Mouse (Mus musculus): ENCODE measurements around the gene Tmem132c. TPM values are rescaled to one million over a fixed set of nuclear protein-coding genes. Genes with fewer than 3 reads are reported as not detected.

The Tmem132c gene
- polyA plus RNA-seq, 1 experiment: not detected

- no peaks in the 10 kb centered on the region for H3K79me2 ChIP-seq (ENCODE audit: control insufficient read depth, insufficient read depth)
- H3ac ChIP-seq (ENCODE audit: control insufficient read depth, insufficient read length): no peak overlapping the region
- H3K36me3 ChIP-seq (ENCODE audit: control insufficient read depth, insufficient read depth): no peaks in the 10 kb centered on the region
- no peak overlapping the region for H3K4me2 ChIP-seq (ENCODE audit: low read depth)
- TF ChIP-seq USF1 (IDR thresholded peaks at IDR 0.05; ENCODE audit: low read depth) (no peak), POLR2A (IDR thresholded peaks at IDR 0.05; ENCODE audit: insufficient read length, low read depth) (no peak), TCF3 (IDR thresholded peaks at IDR 0.05; ENCODE audit: insufficient read length, low read depth) (no peak), TCF12 (IDR thresholded peaks at IDR 0.05; ENCODE audit: insufficient read depth, poor library complexity, severe bottlenecking) (no peak), SRF (IDR thresholded peaks at IDR 0.05; ENCODE audit: control insufficient read depth, insufficient read length, low read depth) (no peak), POLR2AphosphoS2 (IDR thresholded peaks at IDR 0.05; ENCODE audit: insufficient read length, low read depth) (no peak), MYOD1 (IDR thresholded peaks at IDR 0.05; ENCODE audit: control insufficient read depth in 1 of 3, insufficient read length in 2 of 3, low read depth in 2 of 3) (no peak), REST (IDR thresholded peaks at IDR 0.05; ENCODE audit: insufficient read depth, insufficient read length) (no peak), E2F4 (IDR thresholded peaks at IDR 0.05; ENCODE audit: insufficient read depth) (no peak)
- H3K4me3 ChIP-seq: no peak overlapping the region
- H3K27me3 ChIP-seq (ENCODE audit: control insufficient read depth, insufficient read depth, insufficient read length): no peaks in the 10 kb centered on the region
Measured at GRCm38 (mm10) chr5:127483955-127484659, 242.5 kb downstream of the Tmem132c start.

GRCm38 (mm10) chr5:127484813-127485486, 243.3 kb downstream of the Tmem132c start:
- Histone ChIP-seq H3K4me2 (ENCODE audit: low read depth) (no peak overlapping the region), H3K79me2 (ENCODE audit: control insufficient read depth, insufficient read depth) (no peaks in the 10 kb centered on the region), H3ac (ENCODE audit: control insufficient read depth, insufficient read length) (no peak overlapping the region), H3K4me3 (no peak overlapping the region), H3K36me3 (ENCODE audit: control insufficient read depth, insufficient read depth) (no peaks in the 10 kb centered on the region), H3K27me3 (ENCODE audit: control insufficient read depth, insufficient read depth, insufficient read length) (no peaks in the 10 kb centered on the region)
- TF ChIP-seq MYOD1 (IDR thresholded peaks at IDR 0.05; ENCODE audit: control insufficient read depth in 1 of 3, insufficient read length in 2 of 3, low read depth in 2 of 3): no peak
- TF ChIP-seq CEBPB (IDR thresholded peaks at IDR 0.05; ENCODE audit: insufficient read depth, poor library complexity, severe bottlenecking): no peak
- no peak for TF ChIP-seq USF1 (IDR thresholded peaks at IDR 0.05; ENCODE audit: low read depth)
- TF ChIP-seq E2F4 (IDR thresholded peaks at IDR 0.05; ENCODE audit: insufficient read depth): no peak
- no peak for TF ChIP-seq TCF12 (IDR thresholded peaks at IDR 0.05; ENCODE audit: insufficient read depth, poor library complexity, severe bottlenecking)
- TF ChIP-seq POLR2AphosphoS2 (IDR thresholded peaks at IDR 0.05; ENCODE audit: insufficient read length, low read depth): no peak
- TF ChIP-seq MAX (IDR thresholded peaks at IDR 0.05; ENCODE audit: low read depth): no peak
- no peak for TF ChIP-seq SRF (IDR thresholded peaks at IDR 0.05; ENCODE audit: control insufficient read depth, insufficient read length, low read depth)
- TF ChIP-seq REST (IDR thresholded peaks at IDR 0.05; ENCODE audit: insufficient read depth, insufficient read length): no peak
- no peak for TF ChIP-seq POLR2A (IDR thresholded peaks at IDR 0.05; ENCODE audit: insufficient read length, low read depth)
- TF ChIP-seq MYOG (IDR thresholded peaks at IDR 0.05; ENCODE audit: control insufficient read depth in 1 of 3, insufficient read depth in 1 of 3, insufficient read length in 2 of 3, low read depth in 2 of 3): no peak

- no peaks in the 10 kb centered on the region for H3K79me2 ChIP-seq (ENCODE audit: control insufficient read depth, insufficient read depth)
- no peak overlapping the region for H3K4me2 ChIP-seq (ENCODE audit: low read depth)
- H3K36me3 ChIP-seq (ENCODE audit: control insufficient read depth, insufficient read depth): no peaks in the 10 kb centered on the region
- H3K4me3 ChIP-seq: no peak overlapping the region
- TF ChIP-seq E2F4 (IDR thresholded peaks at IDR 0.05; ENCODE audit: insufficient read depth) (no peak), MYOG (IDR thresholded peaks at IDR 0.05; ENCODE audit: control insufficient read depth in 1 of 3, insufficient read depth in 1 of 3, insufficient read length in 2 of 3, low read depth in 2 of 3) (no peak), REST (IDR thresholded peaks at IDR 0.05; ENCODE audit: insufficient read depth, insufficient read length) (no peak), USF1 (IDR thresholded peaks at IDR 0.05; ENCODE audit: low read depth) (no peak), POLR2A (IDR thresholded peaks at IDR 0.05; ENCODE audit: insufficient read length, low read depth) (no peak), CEBPB (IDR thresholded peaks at IDR 0.05; ENCODE audit: insufficient read depth, poor library complexity, severe bottlenecking) (no peak), MYOD1 (IDR thresholded peaks at IDR 0.05; ENCODE audit: control insufficient read depth in 1 of 3, insufficient read length in 2 of 3, low read depth in 2 of 3) (no peak), POLR2AphosphoS2 (IDR thresholded peaks at IDR 0.05; ENCODE audit: insufficient read length, low read depth) (no peak), SRF (IDR thresholded peaks at IDR 0.05; ENCODE audit: control insufficient read depth, insufficient read length, low read depth) (no peak), MAX (IDR thresholded peaks at IDR 0.05; ENCODE audit: low read depth) (no peak), TCF12 (IDR thresholded peaks at IDR 0.05; ENCODE audit: insufficient read depth, poor library complexity, severe bottlenecking) (no peak)
- no peak overlapping the region for H3ac ChIP-seq (ENCODE audit: control insufficient read depth, insufficient read length)
- no peaks in the 10 kb centered on the region for H3K27me3 ChIP-seq (ENCODE audit: control insufficient read depth, insufficient read depth, insufficient read length)
Measured at GRCm38 (mm10) chr5:127487190-127487589, 245.6 kb downstream of the Tmem132c start.

- TF ChIP-seq TCF3 (IDR thresholded peaks at IDR 0.05; ENCODE audit: insufficient read length, low read depth) (no peak), MAX (IDR thresholded peaks at IDR 0.05; ENCODE audit: low read depth) (no peak), SRF (IDR thresholded peaks at IDR 0.05; ENCODE audit: control insufficient read depth, insufficient read length, low read depth) (no peak), REST (IDR thresholded peaks at IDR 0.05; ENCODE audit: insufficient read depth, insufficient read length) (no peak)
Measured at GRCm38 (mm10) chr5:127488666-127489065, 247.1 kb downstream of the Tmem132c start.

More at GRCm38 (mm10) chr5:127488666-127489065, 247.1 kb downstream of the Tmem132c start:
- no peak overlapping the region for H3ac ChIP-seq (ENCODE audit: control insufficient read depth, insufficient read length)
- no peak overlapping the region for H3K4me3 ChIP-seq
- H3K27me3 ChIP-seq (ENCODE audit: control insufficient read depth, insufficient read depth, insufficient read length): no peaks in the 10 kb centered on the region
- no peak overlapping the region for H3K4me2 ChIP-seq (ENCODE audit: low read depth)
- no peaks in the 10 kb centered on the region for H3K36me3 ChIP-seq (ENCODE audit: control insufficient read depth, insufficient read depth)
- no peaks in the 10 kb centered on the region for H3K79me2 ChIP-seq (ENCODE audit: control insufficient read depth, insufficient read depth)

Data from myocyte (in vitro differentiated cells).